Mouse (Mus musculus) G1E (cell line): ENCODE results near the gene Cpsf4. TPM values are rescaled to one million over a fixed set of nuclear protein-coding genes. Genes with fewer than 3 reads are reported as not detected.

Experiments
- ATAC-seq: 2 replicates; pipeline ENCODE4 v1.8.0; 2016; ENCODE audit warnings: mild to moderate bottlenecking; ENCODE audit not compliant: insufficient number of reproducible peaks, poor library complexity, low FRiP score, severe bottlenecking; ENCODE audit errors: extremely low read depth
- DNase-seq: peaks from one replicate; pipeline ENCODE4 v3.0.0; 2012; ENCODE audit warnings: low spot score
- H3K27me3 ChIP-seq: 2 replicates; pipeline ENCODE4 v1.6.1; 2012; ENCODE audit warnings: mild to moderate bottlenecking, low read length, inconsistent platforms; ENCODE audit not compliant: insufficient read depth
- H3K36me3 ChIP-seq: replicated peaks from 2 replicates; pipeline ENCODE3; 2012; ENCODE audit warnings: mild to moderate bottlenecking, inconsistent platforms
- H3K4me1 ChIP-seq: 2 replicates; pipeline ENCODE4 v1.6.1; 2012; ENCODE audit warnings: low read depth, low read length, inconsistent platforms, mixed read lengths; ENCODE audit not compliant: insufficient read depth
- H3K4me3 ChIP-seq: 2 replicates; pipeline ENCODE4 v1.5.1; 2012; ENCODE audit warnings: low read depth, mild to moderate bottlenecking, inconsistent platforms, low read length, moderate library complexity, mixed read lengths
- H3K9me3 ChIP-seq: replicated peaks from 2 replicates; pipeline ENCODE4 v1.6.1; 2012; ENCODE audit warnings: inconsistent platforms
- CTCF ChIP-seq: IDR thresholded peaks from 2 replicates; pipeline ENCODE4 v1.5.1; 2012; ENCODE audit warnings: low read depth, low read length, inconsistent platforms, mixed read lengths
- GATA1 ChIP-seq: IDR thresholded peaks from 2 replicates; pipeline ENCODE4 v1.6.1; 2012; ENCODE audit warnings: borderline replicate concordance, low read length, inconsistent platforms, mixed read lengths
- GATA2 ChIP-seq: IDR thresholded peaks from 2 replicates; pipeline ENCODE4 v1.6.1; 2012; ENCODE audit warnings: low read depth, low read length, inconsistent platforms, borderline replicate concordance
- POLR2AphosphoS5 ChIP-seq: IDR thresholded peaks from 2 replicates; pipeline ENCODE4 v1.6.1; 2012; ENCODE audit warnings: low read depth, low read length, inconsistent platforms; ENCODE audit not compliant: insufficient replicate concordance
- TAL1 ChIP-seq: conservative IDR thresholded peaks from 2 replicates; pipeline ENCODE4 v1.6.1; 2012; ENCODE audit warnings: low read depth, low read length, inconsistent platforms, mixed read lengths
- polyA plus RNA-seq: library from polyadenylated mRNA; stranded (reverse); fragments of >175 nt; gene quantifications from 2 replicates; pipeline ENCODE4 v1.2.3, GENCODE M21; 2012
- total RNA-seq, 2 experiments: library from RNA; stranded (forward) in 1 of 2; stranded (reverse) in 1 of 2; fragments of 200-1000 nt in 1 of 2; fragments of >200 nt in 1 of 2; fragmentation: Nextera tagmentation in 1 of 2; gene quantifications; 2 replicates each; pipeline ENCODE4 v1.2.3; 2014 to 2017

Gene Cpsf4
- total and polyA plus RNA-seq, 3 experiments: 55.4 to 90.0 (median 67.6) TPM

DNA sequence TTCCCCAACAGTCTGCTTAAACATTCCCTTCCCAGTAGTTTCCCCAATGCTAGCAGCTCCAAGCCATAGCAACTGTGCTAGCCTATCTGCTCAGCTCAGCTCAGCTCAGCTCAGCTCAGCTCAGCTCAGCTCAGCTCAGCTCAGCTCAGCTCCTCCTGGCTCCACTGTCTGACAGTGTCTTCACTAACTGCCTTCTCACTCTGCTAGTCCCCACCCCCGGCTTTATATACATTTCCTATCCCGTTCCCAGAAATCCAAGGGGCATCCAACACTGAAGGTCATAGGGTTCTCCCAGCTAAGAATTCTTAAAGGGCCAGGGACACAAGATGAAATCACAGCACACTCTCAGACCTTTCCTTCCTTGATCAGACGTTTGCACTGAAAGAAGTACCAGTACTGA is 2.3 kb upstream of the Cpsf4 start:
- no peaks in the 10 kb centered on the region for H3K27me3 ChIP-seq

DNA sequence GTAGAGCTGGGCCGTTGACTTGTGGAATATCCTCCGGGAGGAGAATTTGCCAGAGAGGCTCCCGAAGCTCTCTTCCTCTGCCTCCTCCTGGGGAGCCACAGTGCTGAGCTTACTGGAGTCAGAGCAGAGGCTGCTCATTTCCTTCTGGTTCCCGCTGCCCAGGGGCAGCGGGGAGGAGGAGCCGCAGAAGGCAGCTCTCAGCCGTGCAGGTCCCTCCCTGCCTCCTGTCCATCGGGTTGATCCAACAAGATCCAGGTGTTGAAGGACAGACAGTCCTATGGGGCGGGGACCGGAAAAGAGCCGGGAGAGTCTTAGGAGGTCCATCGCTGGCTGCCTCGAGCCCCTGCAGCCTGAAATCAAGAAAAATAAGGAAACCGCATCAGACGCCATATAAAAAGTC is 1.8 kb upstream of the Cpsf4 start:
- ATAC-seq (no peak), DNase-seq (no peak)
- TF ChIP-seq POLR2AphosphoS5: no peak
- TF ChIP-seq TAL1: no peak
- Histone ChIP-seq H3K4me1 (peaks cover 37% of the 10 kb centered on the region), H3K4me3 (no peak overlapping the region), H3K9me3 (no peaks in the 10 kb centered on the region), H3K36me3 (peaks cover 65% of the 10 kb centered on the region), H3K27me3 (no peaks in the 10 kb centered on the region)

More for the DNA sequence above, 2.3 kb upstream of the Cpsf4 start:
- TF ChIP-seq GATA1 (no peak), CTCF (no peak), POLR2AphosphoS5 (no peak), GATA2 (no peak), TAL1 (no peak)
- ATAC-seq (no peak), DNase-seq (no peak)
- no peaks in the 10 kb centered on the region for H3K9me3 ChIP-seq
- H3K36me3 ChIP-seq: peaks cover 66% of the 10 kb centered on the region
- peaks cover 36% of the 10 kb centered on the region for H3K4me1 ChIP-seq
- no peak overlapping the region for H3K4me3 ChIP-seq

DNA sequence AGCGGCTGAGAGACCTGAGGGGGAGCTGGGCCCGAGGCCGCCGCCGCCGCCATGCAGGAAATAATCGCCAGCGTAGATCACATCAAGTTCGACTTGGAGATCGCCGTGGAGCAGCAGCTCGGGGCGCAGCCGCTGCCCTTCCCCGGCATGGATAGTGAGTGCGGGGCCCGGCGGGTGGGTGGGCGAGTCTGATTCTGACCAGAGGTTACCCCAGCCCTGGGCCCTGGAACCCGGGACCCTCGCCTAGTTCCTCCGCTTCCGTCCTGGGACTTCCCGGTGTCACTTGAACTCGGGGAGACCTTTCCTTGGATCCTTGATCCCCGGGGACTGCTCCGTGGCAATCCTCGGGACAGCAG is 271 bp downstream of the Cpsf4 start:
- H3K9me3 ChIP-seq: no peaks in the 10 kb centered on the region
- H3K4me3 ChIP-seq: peak overlapping the region; percentile 97
- TF ChIP-seq TAL1: no peak
- no peak for TF ChIP-seq GATA2
- no peak for TF ChIP-seq CTCF
- no peak for TF ChIP-seq GATA1
- no peak for TF ChIP-seq POLR2AphosphoS5
- H3K4me1 ChIP-seq: peaks cover 44% of the 10 kb centered on the region
- H3K36me3 ChIP-seq: peaks cover 65% of the 10 kb centered on the region
- DNase-seq (peak; percentile 22), ATAC-seq (no peak)
- H3K27me3 ChIP-seq: no peaks in the 10 kb centered on the region

DNA sequence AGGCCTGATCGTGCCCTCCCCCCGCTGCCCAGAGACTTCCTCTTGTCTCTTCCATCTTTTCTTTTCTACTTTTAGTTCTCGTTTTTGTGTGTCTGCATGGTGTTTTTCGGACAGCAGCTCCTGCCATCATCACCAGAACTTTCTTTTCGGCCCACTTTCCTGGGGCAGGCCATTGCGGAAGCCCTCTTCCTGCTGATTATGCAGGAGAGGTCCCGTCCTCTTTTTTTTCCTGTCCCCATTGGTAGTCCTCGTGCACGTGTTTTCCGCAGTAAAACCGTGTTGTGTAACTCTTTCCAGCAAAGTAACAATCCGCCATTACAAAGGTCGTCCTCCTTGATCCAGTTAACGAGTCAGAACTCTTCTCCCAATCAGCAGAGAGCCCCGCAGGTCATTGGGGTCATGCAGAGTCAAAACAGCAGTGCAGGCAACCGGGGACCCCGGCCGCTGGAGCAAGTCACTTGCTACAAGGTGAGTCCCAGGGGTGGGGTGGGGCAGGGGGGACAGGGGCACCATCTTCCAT is 11.5 kb downstream of the Cpsf4 start:
- no peak overlapping the region for H3K4me3 ChIP-seq
- DNase-seq: no peak
- TF ChIP-seq GATA1 (no peak), CTCF (no peak), GATA2 (no peak), POLR2AphosphoS5 (no peak), TAL1 (no peak)
- H3K36me3 ChIP-seq: peaks cover 100% of the 10 kb centered on the region
- ATAC-seq: no peak
- no peaks in the 10 kb centered on the region for H3K9me3 ChIP-seq
- no peaks in the 10 kb centered on the region for H3K27me3 ChIP-seq
- peaks cover 27% of the 10 kb centered on the region for H3K4me1 ChIP-seq

DNA sequence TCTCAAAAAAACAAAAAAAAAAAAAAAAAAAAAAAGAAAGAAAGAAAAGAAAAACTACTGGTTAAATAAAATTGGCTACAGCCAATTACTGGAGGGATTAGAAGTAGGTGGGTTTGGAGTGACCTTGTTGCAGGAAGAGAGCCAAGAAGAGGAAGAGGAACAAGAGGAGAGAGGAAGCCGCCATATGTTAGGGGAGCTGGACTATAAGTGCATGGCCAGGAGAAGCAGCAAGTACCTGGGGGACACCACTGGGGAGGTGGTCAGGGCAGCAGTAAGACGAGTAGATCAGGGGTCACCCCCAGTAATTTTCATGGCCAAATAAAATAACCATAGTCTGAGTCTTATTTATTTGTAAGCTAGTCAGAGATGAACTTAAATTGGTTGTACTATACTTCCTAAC is 18.2 kb downstream of the Cpsf4 start:
- TF ChIP-seq GATA2 (no peak), GATA1 (no peak), CTCF (no peak), POLR2AphosphoS5 (no peak), TAL1 (no peak)
- Histone ChIP-seq H3K4me3 (no peak overlapping the region), H3K4me1 (peaks cover 57% of the 10 kb centered on the region), H3K27me3 (no peaks in the 10 kb centered on the region), H3K9me3 (no peaks in the 10 kb centered on the region), H3K36me3 (peaks cover 94% of the 10 kb centered on the region)
- ATAC-seq (no peak), DNase-seq (no peak)

DNA sequence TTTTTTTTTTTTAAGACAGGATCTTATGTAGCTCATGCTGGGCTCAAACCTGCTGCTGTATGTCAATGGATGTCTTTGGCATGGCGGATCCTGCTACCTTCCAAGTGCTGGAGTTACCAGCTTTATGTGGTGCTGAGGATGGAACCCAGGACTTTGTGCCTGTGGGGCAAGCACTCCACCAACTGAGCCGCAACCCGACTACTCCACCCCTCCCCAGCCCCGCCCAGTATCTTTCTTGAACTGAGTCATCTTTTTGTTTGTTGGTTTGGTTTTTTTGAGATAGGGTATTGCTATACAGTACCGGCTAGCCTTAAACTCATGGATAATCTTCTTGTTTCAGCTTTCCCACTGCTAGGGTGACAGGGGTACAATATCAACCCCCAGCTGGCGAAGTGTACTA is 22.4 kb downstream of the Cpsf4 start:
- Histone ChIP-seq H3K36me3 (peaks cover 68% of the 10 kb centered on the region), H3K9me3 (no peaks in the 10 kb centered on the region), H3K4me3 (peak overlapping the region; percentile 85; the same call in 1 of the 2 replicates), H3K27me3 (no peaks in the 10 kb centered on the region), H3K4me1 (peaks cover 55% of the 10 kb centered on the region)
- TF ChIP-seq TAL1: no peak
- DNase-seq: peak; percentile 23
- 0 out of 2 replicates have a peak, but pooled peaks have one; percentile 12 for ATAC-seq

DNA sequence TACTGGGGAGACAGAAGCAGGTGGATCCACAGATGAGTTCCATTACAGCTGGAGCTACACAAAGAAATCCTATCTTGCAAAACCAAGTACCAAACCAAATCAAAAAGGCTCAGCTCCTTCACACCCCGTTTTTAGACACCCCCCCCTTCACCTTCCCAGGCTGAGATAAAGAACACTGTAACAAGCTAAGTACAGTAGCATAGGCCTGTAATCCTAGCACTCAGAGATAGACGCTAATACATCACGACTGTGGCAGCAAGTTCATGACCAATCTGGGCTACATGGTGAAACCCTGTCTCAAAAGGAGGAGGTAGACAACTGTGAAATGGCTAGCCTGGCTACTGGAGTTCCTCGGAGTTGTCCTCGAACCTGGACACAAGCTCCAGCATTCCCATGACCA is 23.4 kb downstream of the Cpsf4 start:
- no peaks in the 10 kb centered on the region for H3K27me3 ChIP-seq
- ATAC-seq (no peak), DNase-seq (no peak)
- peak overlapping the region; percentile 85 for H3K4me3 ChIP-seq
- no peak for TF ChIP-seq CTCF
- TF ChIP-seq GATA1: no peak
- TF ChIP-seq TAL1: no peak
- TF ChIP-seq POLR2AphosphoS5: no peak
- TF ChIP-seq GATA2: no peak
- H3K36me3 ChIP-seq: peaks cover 69% of the 10 kb centered on the region
- no peaks in the 10 kb centered on the region for H3K9me3 ChIP-seq
- peaks cover 51% of the 10 kb centered on the region for H3K4me1 ChIP-seq
